Mouse (Mus musculus) liver, embryonic 11.5 days (tissue): ENCODE measurements around the gene Klk1b8. TPM values are rescaled to one million over a fixed set of nuclear protein-coding genes. Genes with fewer than 3 reads are reported as not detected.
"Not testable (repeated sequence)": the region's sequence is repeated elsewhere in the genome, so short reads cannot be mapped to it uniquely, and the experiment has no call there.

Experiments used
- ATAC-seq: fragments of 200-750 bp; cut with Nextera tagmentation; replicated peaks from 2 replicates; pipeline ENCODE4 v1.8.0; 2017; ENCODE audit warnings: moderate number of reproducible peaks, mild to moderate bottlenecking, moderate TSS enrichment, moderate library complexity; ENCODE audit not compliant: low FRiP score
- DNase-seq: peaks from one replicate; pipeline ENCODE4 v3.0.0-alpha.2; 2017; ENCODE audit warnings: low spot score
- H3K27ac ChIP-seq: fragments of 300-500 bp; sonication (generic); 2 replicates; pipeline ENCODE4 v1.5.1; 2014; ENCODE audit warnings: mild to moderate bottlenecking, low read depth, low read length, control low read depth
- H3K27me3 ChIP-seq: fragments of 300-500 bp; sonication (generic); replicated peaks from 2 replicates; pipeline ENCODE4 v1.6.1; 2014; ENCODE audit warnings: low read length, mixed read lengths; ENCODE audit not compliant: control insufficient read depth, insufficient read depth
- H3K36me3 ChIP-seq: fragments of 300-500 bp; sonication (generic); 2 replicates; pipeline ENCODE4 v1.6.1; 2014; ENCODE audit warnings: mild to moderate bottlenecking, low read length, moderate library complexity, mixed read lengths; ENCODE audit not compliant: control insufficient read depth, insufficient read depth
- H3K4me1 ChIP-seq: fragments of 300-500 bp; sonication (generic); replicated peaks from 2 replicates; pipeline ENCODE4 v1.6.1; 2014; ENCODE audit warnings: low read length, mixed read lengths; ENCODE audit not compliant: control insufficient read depth, insufficient read depth
- H3K4me2 ChIP-seq: fragments of 300-500 bp; sonication (generic); 2 replicates; pipeline ENCODE4 v1.6.1; 2014; ENCODE audit warnings: mild to moderate bottlenecking, control low read depth, moderate library complexity
- H3K4me3 ChIP-seq: fragments of 300-500 bp; sonication (generic); 2 replicates; pipeline ENCODE4 v1.5.1; 2014; ENCODE audit warnings: low read depth, low read length, control low read depth
- H3K9ac ChIP-seq: fragments of 300-500 bp; sonication (generic); 2 replicates; pipeline ENCODE4 v1.6.1; 2014; ENCODE audit warnings: low read depth, low read length, control low read depth
- H3K9me3 ChIP-seq: fragments of 300-500 bp; sonication (generic); 2 replicates; pipeline ENCODE4 v1.6.1; 2016; ENCODE audit warnings: low read length, inconsistent platforms, mixed read lengths; ENCODE audit not compliant: control insufficient read depth
- WGBS: fragments of 180-500 bp; shearing (Covaris S2); extraction: QIAGEN DNeasy Blood & Tissue Kit; methylation state at CpG from one replicate; pipeline ENCODE4 v1.1.7; 2014; 5-methylcytosine and 5-hydroxymethylcytosine counted together
- polyA plus RNA-seq: library from polyadenylated mRNA; unstranded; fragments of >200 nt; fragmentation: Nextera tagmentation; extraction: Ambion mirVana; gene quantifications from 2 replicates; pipeline ENCODE4 v1.2.1, GENCODE M21; 2014

Klk1b8 gene
- polyA plus RNA-seq, 1 experiment from 2014 or later, result not detected

- ATAC-seq, result no peak
Observed at GRCm38 (mm10) chr7:43967058-43967457, 16.6 kb downstream of the Klk1b8 start.

DNA sequence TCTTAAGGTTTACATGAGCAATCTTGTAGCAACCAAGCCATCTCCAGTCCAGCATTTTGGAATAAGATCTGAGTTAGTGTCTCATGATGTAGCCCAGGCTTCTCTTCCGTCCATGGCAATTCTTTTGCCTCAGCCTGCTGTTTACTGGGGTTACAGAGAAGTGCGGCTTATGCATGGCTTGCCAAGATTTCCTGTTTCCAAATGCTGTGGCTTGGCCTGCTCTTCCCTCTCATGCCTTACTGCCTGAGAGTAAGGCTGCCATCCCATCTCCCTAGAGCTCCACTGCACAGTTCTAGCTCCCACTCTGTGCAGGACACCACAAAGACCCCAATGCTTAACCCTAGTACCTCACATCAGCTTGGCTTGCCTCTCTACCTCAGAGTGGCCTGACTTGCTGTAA, 17.1 kb downstream of the Klk1b8 start:
- 69% methylated on average over 2 of the region's 2 CpGs for WGBS
- Histone ChIP-seq H3K9ac (no peak overlapping the region), H3K27ac (no peak overlapping the region), H3K9me3 (no peaks in the 10 kb centered on the region), H3K4me2 (no peak overlapping the region), H3K36me3 (no peaks in the 10 kb centered on the region), H3K4me1 (no peaks in the 10 kb centered on the region), H3K4me3 (no peak overlapping the region), H3K27me3 (no peaks in the 10 kb centered on the region)
- DNase-seq (no peak), ATAC-seq (no peak)

More at GRCm38 (mm10) chr7:43967058-43967457, 16.6 kb downstream of the Klk1b8 start:
- no peak overlapping the region for H3K4me3 ChIP-seq
- no peaks in the 10 kb centered on the region for H3K36me3 ChIP-seq
- H3K9me3 ChIP-seq, result no peaks in the 10 kb centered on the region
- DNase-seq, result no peak
- H3K4me1 ChIP-seq, result no peaks in the 10 kb centered on the region
- H3K27me3 ChIP-seq, result no peaks in the 10 kb centered on the region
- H3K9ac ChIP-seq, result no peak overlapping the region
- 74% methylated on average over 3 of the region's 3 CpGs for WGBS
- H3K4me2 ChIP-seq, result no peak overlapping the region
- H3K27ac ChIP-seq, result no peak overlapping the region

DNA sequence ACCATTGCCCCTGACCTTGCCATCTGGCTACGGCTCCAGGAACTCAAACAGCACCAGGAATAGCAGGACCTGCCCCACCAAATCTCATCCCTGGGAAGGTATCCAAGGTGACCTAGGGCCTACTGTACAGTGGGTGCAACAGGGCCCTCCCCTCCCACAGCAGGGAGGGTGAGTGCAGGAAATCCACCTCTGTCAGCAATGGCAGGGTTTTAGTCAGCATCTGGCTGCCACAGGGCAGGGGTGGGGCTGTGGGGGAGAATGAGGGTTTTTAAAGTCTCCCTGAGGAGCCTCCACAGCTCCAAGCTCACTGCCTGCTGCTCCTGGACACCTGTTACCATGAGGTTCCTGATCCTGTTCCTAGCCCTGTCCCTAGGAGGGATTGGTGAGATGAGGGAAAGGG, 25.3 kb downstream of the Klk1b8 start, which contains the start of gene Klk1b9:
Klk1b9 (plus strand) TSS at position 301 of the 400 bp plus-strand sequence.
- WGBS, result 61% methylated on average over 1 of the region's 1 CpGs

DNA sequence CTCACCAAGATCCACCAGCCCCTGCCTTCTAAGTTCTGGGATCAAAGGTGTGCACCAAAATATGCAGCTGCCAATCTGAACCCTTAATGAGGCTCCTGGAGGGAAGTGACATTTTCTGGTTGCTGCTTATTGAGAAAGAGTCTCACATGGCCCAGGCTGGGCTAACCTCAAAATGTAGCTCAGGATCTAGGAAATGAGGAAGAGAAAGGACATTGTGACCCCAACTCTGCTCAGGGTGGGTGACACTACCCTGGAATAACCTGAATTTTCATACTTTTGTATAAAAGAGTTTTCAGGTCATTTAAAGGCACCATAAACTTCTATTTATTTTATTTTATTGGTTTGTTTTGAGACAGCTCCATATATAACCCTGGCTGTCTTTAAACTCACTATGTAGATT, 35.2 kb downstream of the Klk1b8 start:
- no peaks in the 10 kb centered on the region for H3K4me1 ChIP-seq
- no peak for DNase-seq

More for the DNA sequence above, 25.3 kb downstream of the Klk1b8 start, which contains the start of gene Klk1b9:
- not testable (repeated sequence) for H3K27ac ChIP-seq, H3K27me3 ChIP-seq, DNase-seq, ATAC-seq, H3K4me3 ChIP-seq, H3K36me3 ChIP-seq, H3K4me2 ChIP-seq, H3K4me1 ChIP-seq, H3K9me3 ChIP-seq, H3K9ac ChIP-seq

DNA sequence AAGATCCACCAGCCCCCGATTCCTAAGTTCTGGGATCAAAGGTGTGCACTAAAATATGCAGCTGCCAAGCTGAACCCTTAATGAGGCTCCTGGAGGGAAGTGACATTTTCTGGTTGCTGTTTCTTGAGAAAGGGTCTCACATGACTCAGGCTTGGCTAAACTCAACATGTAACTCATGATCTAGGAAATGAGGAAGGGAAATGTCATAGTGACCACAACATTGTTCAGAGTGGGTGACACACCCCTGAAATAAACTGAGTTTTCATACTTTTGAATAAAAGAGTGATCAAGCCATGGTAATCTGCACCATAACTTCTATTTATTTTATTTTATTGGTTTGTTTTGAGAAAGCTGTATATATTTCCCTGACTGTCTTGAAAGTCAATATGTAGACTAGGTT, 44.4 kb downstream of the Klk1b8 start:
- H3K27me3 ChIP-seq, H3K9ac ChIP-seq, H3K9me3 ChIP-seq, H3K4me1 ChIP-seq, H3K27ac ChIP-seq, H3K36me3 ChIP-seq, H3K4me3 ChIP-seq, DNase-seq, ATAC-seq, H3K4me2 ChIP-seq: not testable (repeated sequence)
- WGBS, result 50% methylated on average over 1 of the region's 1 CpGs

More for the DNA sequence above, 35.2 kb downstream of the Klk1b8 start:
- H3K4me3 ChIP-seq, result no peak overlapping the region
- H3K36me3 ChIP-seq, result no peaks in the 10 kb centered on the region
- no peak overlapping the region for H3K27ac ChIP-seq
- H3K27me3 ChIP-seq, result no peaks in the 10 kb centered on the region
- no peak for ATAC-seq
- no peaks in the 10 kb centered on the region for H3K9me3 ChIP-seq
- H3K9ac ChIP-seq, result no peak overlapping the region
- H3K4me2 ChIP-seq, result no peak overlapping the region

GRCm38 (mm10) chr7:43995577-43995976, 45.1 kb downstream of the Klk1b8 start, which contains the start of gene Klk1b11:
TSS of gene Klk1b11 (plus strand) at chr7:43995877.
- 77% methylated on average over 4 of the region's 4 CpGs for WGBS
- H3K9ac ChIP-seq, H3K27me3 ChIP-seq, DNase-seq, H3K27ac ChIP-seq, ATAC-seq, H3K9me3 ChIP-seq, H3K4me1 ChIP-seq, H3K36me3 ChIP-seq, H3K4me3 ChIP-seq, H3K4me2 ChIP-seq: not testable (repeated sequence)

Other genes starting within 250 kb of the Klk1b8 start
- gene Klk13, start 238.1 kb upstream of the Klk1b8 start, polyA plus RNA-seq, result 0.44 and 0.56 TPM in 2 replicates
- gene Klk12, start 181.8 kb upstream of the Klk1b8 start, polyA plus RNA-seq, result not detected in 2 replicates
- gene Klk11, start 176.1 kb upstream of the Klk1b8 start, polyA plus RNA-seq, result not detected in 2 replicates
- gene Klk10, start 169.6 kb upstream of the Klk1b8 start, polyA plus RNA-seq, result 0.17 TPM in 1 of 2 replicates, not detected in the other
- not detected in 2 replicates for gene Klk9, start 158.8 kb upstream of the Klk1b8 start, polyA plus RNA-seq
- 27.5 and 29.1 TPM in 2 replicates for gene Klk8, start 153.1 kb upstream of the Klk1b8 start, polyA plus RNA-seq
- not detected in 2 replicates for gene Klk7, start 139.4 kb upstream of the Klk1b8 start, polyA plus RNA-seq
- gene Klk6, start 126.2 kb upstream of the Klk1b8 start, polyA plus RNA-seq, result not detected in 2 replicates
- not detected in 2 replicates for gene Klk5, start 108.7 kb upstream of the Klk1b8 start, polyA plus RNA-seq
- gene Klk4, start 69.5 kb upstream of the Klk1b8 start, polyA plus RNA-seq, result 0.18 TPM in 1 of 2 replicates, not detected in the other
- not detected in 2 replicates for gene Klk15, start 16.9 kb upstream of the Klk1b8 start, polyA plus RNA-seq
- not detected in 2 replicates for gene Klk1b1, start 16.1 kb downstream of the Klk1b8 start, polyA plus RNA-seq
- not detected in 2 replicates for gene Klk1b9, start 25.4 kb downstream of the Klk1b8 start, polyA plus RNA-seq
- gene Klk1b11, start 45.2 kb downstream of the Klk1b8 start, polyA plus RNA-seq, result not detected in 2 replicates
- gene Klk1b26, start 61.5 kb downstream of the Klk1b8 start, polyA plus RNA-seq, result not detected in 2 replicates
- not detected in 2 replicates for gene Klk1b27, start 101.6 kb downstream of the Klk1b8 start, polyA plus RNA-seq
- not detected in 2 replicates for gene Klk1b21, start 151.7 kb downstream of the Klk1b8 start, polyA plus RNA-seq
- gene Klk1b22, start 162.0 kb downstream of the Klk1b8 start, polyA plus RNA-seq, result not detected in 2 replicates
- gene Klk1b16, start 186.1 kb downstream of the Klk1b8 start, polyA plus RNA-seq, result not detected in 2 replicates
- not detected in 2 replicates for gene Klk1b24, start 237.6 kb downstream of the Klk1b8 start, polyA plus RNA-seq
- gene Klk1b3, start 247.5 kb downstream of the Klk1b8 start, polyA plus RNA-seq, result not detected in 2 replicates